Mouse (Mus musculus) cerebellum, postnatal 10 days (tissue): ENCODE measurements at regions not wholly inside any gene's neighbourhood (a gene's known extent, or its start where the extent isn't known, plus 50 kb on each side); places are given as distances from the start of the nearest gene placed in this dataset.
A peak's percentile ranks its signal among the peaks of the same experiment; 100 is the strongest.

ENCODE experiments used
- DNase-seq, 2 experiments: peaks; one replicate each; pipeline ENCODE4 v3.0.0; 2021; ENCODE audit warnings: mixed read lengths in 2 of 2

DNA sequence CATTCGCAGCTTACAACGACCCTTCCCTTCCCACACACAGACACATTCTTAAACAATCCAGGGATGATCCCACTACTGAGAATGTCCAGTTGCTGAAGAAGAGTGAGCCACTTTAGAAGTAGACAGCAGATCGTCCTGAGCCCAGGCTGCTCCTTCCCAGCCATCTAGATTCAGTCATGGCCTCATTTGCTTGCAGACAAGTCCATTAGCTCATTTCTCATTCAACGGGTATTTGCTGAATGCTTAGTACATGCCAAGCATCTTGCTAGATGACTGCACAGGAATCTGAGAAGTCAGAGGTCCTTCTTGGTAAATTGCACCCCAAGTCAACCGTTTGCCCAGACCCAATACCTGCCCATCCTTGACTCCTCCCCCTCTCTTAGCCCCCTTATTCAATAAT, 57.8 kb downstream of the Ier5 start:
- DNase-seq: no peak

DNA sequence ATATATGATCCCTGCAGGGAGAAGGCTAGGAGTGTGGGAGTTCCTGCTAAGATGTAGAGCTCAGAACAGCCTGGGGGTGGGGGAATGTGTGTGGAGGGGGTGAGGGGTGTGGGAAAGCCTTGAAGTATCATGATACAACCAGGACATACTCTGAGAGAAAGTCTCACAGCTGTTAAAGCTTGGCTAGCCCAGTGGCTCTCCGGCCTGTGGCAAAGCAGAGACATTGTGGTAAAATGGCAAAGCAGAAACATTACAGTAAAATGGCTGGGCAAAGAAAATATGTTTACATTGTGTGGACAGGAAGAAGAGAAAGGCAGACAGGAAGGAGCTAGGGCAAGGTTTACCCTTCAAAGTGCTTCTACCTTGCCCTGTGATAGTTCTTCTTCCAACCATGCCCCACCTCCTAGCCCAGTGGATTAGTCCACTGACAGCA, 58.5 kb downstream of the Ier5 start:
- DNase-seq: no peak

DNA sequence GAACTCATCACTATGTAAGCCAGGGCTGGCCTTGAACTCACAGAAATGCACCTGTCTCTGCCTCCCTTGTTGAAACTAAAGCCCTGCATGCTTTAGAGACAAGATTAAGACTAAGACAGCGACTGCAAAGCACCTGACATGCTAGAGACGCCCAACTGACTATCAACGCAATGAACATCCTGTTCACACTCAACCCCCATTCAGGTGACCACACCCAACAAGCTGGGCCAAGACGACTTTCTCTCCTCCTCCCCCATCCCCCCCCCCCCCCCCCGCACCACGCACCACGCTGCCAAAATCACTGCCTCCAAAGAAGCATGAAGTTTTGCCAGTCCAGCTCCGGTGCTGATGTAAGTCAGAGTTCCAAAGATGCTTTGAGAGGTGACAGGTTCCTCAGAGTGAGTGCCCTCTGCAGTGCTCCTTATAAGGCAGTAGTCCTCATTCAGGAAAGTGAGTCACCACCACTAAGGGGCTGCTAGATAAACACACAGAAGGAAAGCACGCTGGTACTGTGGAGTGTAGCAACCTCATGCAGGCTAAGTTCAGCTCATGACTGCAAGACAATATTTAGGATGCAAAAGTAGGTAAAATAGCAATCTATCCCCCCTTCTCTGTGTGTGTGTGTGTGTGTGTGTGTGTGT, 59.2 kb downstream of the Ier5 start:
- DNase-seq: no peak

DNA sequence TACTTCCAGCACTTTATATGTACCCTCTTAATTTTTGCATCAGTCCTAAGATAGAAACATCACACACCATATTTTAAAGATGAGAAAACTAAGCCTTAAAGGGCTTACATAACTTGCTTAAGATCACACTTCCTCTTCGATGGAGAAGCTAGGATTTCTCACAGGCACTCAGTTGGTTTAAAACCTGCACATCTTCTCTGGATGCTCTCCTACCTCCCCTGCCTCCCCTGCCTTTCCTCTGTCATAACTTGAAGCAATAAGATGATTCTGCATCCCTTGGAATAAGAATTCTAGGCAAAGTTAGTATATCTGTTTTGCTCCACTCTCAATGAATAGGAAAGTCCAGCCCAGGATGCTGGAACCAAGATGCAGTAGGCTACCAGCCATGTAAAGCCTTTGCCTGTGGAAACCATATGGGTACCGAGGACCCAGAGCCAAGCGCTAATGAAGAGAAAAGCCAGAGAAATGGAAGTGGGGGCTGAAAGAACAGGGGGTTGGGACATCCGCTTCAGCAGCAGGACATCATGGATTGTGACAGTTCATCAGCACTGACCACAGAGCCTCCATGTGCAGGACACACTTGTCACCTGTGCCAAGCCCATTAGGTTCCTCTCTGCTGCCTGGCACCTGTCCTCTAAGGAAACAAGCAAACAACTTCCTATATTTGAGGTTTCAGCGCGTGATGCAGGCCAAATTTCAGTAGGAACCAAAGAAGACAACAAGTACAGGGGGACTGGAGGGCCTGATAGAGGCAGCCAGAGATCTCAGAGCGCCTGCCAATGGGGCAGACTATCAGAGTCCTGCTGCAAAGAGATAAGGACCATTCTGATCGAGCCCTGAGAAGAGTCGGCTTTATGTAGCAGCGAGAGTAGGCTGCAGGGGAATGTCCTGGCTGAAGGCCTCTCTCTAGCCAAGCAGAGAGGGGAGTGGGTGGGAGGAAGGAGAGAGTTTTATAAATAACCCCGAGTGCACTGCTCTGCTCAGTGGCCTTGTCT, 60.5 kb downstream of the Ier5 start:
- peak; percentile 84 to 88 for DNase-seq

DNA sequence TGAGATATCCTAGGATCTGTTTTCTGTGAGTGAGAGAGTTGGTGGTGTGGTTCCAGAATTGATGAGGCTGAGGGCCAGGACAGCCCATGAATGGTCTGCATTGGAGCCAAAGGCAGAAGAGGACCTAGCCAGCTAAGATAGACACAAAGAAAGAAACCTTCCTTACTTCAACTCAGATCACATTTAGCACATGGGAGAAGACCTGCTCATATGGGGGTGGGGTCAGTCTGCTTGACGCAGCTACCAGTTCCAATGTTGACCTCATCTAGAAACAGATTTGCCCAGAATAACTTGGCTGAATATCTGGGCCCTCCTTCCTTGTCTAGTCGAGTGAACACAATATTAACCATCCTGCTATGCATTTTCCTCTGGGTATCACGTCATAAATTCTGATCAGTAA, 62.0 kb downstream of the Ier5 start:
- peak; percentile 64 to 65 for DNase-seq

DNA sequence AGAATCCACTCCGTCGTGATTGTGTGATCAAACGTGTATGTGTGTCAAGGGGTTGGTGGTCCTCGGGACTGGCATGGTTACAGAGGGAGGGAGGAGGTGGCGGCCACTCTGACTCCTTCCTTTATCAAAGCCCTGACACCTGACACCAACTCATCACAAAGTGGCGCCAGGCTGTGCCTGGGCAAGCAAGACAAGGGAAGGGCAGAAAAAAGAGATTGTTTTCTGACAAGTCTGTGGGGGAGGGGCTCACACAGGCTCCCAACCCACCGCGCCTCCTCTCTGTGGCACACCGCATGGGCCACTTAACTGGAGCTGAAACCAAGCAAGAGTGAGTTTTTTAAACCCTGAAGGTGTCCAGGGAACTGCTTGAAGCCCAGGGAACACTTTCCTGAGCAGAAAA, 68.5 kb downstream of the Ier5 start:
- no peak for DNase-seq

DNA sequence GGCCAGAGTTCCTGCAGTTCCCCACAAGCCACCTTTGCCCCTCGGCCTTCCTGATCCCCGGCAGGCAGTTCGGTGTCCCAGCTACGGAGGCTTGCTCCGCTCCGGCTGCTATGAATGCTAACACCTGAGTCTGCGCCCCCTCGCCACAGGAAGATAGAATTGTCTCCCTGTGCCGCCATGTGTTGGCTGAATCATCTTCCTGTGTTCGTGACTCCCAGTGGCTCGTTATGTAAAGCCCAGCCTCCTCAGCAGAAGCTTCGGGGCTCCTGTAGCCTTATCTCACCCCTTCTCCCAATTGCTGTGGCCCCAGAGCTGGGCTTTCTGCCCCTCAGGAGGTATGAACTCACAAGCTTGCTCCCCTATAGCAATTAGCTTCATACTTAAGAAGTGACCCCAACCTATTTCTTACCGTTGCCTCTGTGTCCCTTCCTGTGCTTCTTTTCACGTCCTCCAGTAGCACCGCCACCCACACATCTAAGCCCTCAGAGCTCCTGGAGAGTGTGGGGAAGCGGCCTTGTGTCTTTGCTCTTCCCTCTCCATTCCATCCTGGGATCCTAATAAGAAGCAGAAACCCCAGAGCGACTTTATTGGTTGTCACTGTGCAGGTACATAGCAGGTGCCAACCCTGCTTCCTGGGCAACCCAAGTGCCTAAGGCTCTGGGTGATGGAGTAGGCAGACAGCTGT, 70.1 kb downstream of the Ier5 start:
- no peak for DNase-seq

- DNase-seq: no peak
Observed at GRCm38 (mm10) chr1:155028735-155029134, 70.7 kb downstream of the Ier5 start.

DNA sequence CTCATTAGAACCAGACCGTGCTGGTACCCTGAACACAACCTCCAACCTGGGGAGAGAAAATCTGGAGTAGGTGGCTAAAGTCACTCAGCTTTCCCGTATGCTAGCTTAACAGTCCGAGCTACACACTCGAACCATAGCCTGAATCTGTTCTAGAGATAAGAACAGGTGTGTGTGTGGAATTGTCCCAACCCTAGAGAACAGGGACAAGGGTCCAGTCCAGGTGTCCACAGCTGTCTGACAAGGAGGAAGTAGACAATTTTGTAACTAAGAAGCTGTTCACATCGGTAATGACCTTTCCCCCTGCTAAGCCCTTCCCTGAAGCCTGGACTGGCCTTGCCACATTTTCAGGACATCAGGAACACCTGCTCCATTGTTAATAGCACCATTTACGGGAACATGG, 71.3 kb downstream of the Ier5 start:
- no peak for DNase-seq

- no peak for DNase-seq
Observed at GRCm38 (mm10) chr1:155027583-155027982, 71.9 kb downstream of the Ier5 start.

GRCm38 (mm10) chr1:155025862-155026478, 73.5 kb downstream of the Ier5 start:
- peak; percentile 93 to 95 for DNase-seq

DNA sequence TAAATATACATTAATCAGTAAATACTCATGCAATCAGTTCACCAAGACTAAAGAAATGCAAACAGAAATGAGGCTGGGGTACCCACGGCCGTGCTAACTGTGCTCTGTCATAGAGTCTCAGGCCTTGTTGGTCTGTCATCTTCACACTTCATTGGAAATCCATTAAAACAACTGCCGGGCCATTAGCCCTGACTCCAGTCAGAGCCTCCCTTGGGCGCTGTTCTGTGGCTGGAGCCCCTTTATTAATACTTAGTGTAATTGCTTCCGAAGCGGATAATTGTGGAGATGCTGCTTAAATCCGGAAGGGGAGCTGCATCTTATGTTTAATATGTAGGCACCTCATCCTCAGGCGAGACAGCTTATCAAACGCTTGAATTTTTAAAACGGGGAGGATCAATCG, 76.1 kb downstream of the Ier5 start:
- no peak for DNase-seq

DNA sequence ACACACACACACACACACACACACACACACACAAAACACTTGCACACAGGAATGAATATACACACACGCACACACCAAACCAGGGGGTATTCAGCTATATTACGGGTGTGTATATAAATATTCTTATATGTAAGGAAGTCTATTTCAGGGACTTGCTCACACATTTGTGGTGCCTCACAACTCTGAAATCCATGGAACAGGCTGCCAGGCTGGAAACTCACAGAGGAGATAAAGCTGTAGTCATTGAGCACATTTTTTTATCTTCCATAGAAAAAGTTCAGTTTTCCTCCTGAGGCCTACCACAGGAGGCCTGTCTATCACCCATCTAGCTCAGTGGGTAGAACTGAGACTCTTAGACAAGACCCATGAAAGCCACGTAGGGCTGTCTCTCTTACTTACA, 83.8 kb downstream of the Ier5 start:
- DNase-seq: no peak

DNA sequence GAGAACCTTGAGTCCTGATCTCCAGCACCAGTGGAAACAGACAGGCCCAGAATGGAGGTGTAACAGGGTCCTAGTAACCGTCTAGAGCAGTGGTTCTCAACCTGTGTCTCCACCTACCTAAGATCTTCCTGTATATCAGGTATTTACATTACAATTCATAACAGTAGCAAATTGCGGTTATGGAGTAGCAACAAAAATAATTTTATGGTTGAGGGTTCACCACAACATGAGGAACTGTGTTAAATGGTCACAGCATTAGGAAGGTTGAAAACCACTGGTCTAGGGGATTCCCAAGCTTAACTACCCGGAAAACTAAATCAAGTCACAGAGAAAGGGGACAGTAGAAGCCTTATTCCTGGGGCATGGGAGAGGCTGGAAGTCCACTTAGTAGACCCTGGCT, 84.5 kb downstream of the Ier5 start:
- no peak for DNase-seq

DNA sequence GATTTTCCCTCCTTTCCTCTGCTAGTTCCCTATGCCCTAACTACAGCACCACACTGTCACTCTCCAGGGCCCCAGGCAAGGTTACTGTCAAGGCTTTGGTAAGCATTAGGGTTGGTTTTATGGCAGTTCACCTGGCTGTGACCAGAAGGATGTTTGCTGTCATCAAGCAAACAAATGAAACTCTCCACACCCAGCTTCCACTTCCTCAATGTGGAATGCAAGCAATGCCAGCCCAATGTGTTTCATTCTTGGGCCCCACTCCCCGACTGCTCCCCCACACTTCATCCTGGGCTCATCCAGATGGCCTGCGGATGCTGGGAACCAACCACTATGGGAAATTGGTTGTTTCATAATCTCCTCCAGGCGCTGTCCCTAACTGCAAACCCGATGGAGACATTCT, 85.7 kb downstream of the Ier5 start:
- DNase-seq: no peak

DNA sequence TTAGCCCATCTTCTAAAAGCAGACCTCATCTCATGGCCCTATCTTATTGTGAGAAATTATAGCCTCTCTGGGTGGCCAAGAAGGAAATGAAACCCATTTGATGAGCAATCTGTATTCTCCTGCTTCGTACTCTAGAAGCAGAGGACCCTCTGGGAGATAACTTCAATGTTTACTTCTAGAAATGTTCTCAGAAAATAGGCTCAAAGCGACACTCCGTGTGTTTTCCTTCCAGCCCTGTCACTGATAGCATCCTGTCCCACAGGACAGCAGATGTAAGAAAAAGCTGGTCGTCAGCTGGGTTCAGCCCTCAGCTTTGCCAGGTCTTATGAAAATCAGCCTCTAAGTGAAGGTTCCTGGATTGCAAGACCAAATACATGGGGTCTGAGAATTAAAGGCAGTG, 86.1 kb downstream of the Ier5 start:
- DNase-seq: no peak

DNA sequence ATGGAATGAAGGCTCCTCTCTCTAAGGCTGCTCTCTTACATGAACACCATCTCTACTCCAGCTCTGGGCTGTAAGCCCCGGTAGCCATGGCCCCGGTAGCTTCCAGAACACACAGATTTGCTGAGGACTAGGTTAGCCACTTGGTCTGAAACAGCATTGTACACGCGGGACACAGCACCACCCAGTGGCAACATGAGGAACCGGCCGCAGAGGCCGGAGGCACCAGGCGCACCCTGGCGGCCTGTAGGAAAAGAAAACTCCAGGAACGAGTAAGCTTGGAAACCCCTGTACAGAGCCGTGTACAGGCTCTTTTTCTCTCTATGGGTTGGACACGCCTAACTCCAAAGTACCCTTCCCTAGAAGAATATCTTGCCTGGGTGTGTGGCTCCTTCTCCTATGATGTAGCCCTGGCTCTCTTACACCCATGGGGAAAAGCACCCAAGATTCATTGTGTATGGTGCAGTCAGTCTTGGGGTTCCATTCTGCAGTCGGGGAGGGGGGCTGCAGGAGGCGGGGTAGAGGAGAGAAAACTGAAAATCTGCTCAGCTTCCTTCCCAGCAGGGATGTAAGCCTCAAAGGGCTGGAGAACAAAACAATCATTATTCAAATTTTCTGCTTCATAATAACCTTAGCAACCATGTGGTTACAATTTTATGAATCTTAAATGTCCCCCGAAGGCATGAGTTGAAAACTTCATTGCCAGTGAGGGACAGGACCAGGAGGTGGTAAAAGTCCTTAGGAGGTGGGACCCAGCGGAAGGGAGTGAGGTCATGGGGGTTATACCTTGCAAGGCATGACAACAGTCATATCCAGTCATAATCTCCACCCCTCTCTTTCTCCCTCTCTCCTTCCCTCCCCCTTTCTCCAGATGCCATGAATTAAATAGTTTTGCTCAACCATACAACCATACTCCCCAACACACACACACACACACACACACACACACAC, 92.6 kb downstream of the Ier5 start:
- DNase-seq: peak; percentile 95 to 96

DNA sequence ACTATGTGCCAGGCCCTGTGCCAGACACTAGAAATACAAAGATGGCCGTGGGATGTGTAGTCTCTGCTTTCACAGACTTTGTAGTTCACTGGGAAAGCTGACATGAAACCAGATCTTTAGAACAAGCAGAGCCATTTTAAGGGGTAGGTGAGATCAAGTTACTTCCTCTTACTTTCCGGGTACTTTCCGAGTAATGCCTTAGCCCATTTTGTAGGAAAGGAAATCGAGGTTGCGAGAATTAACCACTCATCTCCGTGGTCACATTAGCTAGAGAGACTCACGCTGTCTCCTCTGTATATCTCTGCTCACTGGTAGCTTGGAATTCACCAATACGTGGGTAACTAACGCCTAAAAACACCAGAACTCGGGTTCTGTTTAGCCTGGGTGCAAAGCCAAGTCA, 93.3 kb downstream of the Ier5 start:
- DNase-seq: no peak

- DNase-seq: peak; percentile 65 to 69
Observed at GRCm38 (mm10) chr1:155000301-155000700, 99.1 kb downstream of the Ier5 start.

- peak; percentile 96 to 97 for DNase-seq
Observed at GRCm38 (mm10) chr1:154999501-155000131, 99.8 kb downstream of the Ier5 start.

DNA sequence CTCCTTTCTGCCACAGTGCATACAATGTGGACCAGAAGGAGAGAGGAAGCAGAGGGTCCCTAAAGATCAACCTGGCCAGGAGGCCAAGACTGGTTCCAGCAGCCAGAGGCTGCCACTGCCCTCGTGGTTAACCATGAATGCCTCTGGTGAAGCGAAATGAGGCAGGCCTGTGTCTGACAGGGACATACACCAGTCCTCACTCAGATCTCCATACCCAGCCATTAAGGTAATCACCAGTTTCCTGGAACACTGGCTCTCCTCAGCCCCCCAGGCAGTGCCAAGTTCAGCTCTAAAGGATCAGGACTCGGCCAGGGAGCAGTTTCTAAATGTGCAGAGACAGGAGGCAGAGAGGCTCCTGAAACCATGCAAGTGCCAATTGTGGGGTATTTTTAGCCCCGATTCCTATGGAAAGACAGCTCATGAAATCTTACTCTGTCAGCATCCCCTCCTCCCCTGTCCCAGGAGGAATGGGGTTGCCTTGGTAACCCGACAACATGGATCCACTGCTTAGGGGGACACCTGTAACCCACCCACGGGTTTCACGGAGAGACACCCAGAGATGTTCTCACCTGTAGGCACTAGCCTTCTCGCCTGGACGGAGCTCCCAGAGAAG, 103.6 kb downstream of the Ier5 start:
- DNase-seq: peak; percentile 45 to 55
